Mouse (Mus musculus) CH12.LX (cell line): Measurements from ENCODE around the gene 1700057G04Rik. TPM values are rescaled to one million over a fixed set of nuclear protein-coding genes. Genes with fewer than 3 reads are reported as not detected.

Experiments used
- DNase-seq: peaks from one replicate; pipeline ENCODE4 v3.0.0-alpha.2; 2013; ENCODE audit errors: extremely low read depth
- H3K27ac ChIP-seq: 2 replicates; pipeline ENCODE4 v1.5.1; 2012; ENCODE audit warnings: low read depth, mild to moderate bottlenecking, control low read depth, moderate library complexity; ENCODE audit not compliant: insufficient read depth
- H3K27me3 ChIP-seq: replicated peaks from 2 replicates; pipeline ENCODE3; 2012; ENCODE audit warnings: inconsistent platforms
- H3K36me3 ChIP-seq, 2 experiments: replicated peaks in 1 of 2; 2 replicates each; pipeline versions ENCODE3 to v1.6.1; 2012; ENCODE audit warnings: inconsistent platforms in 1 of 2, low read length in 1 of 2, mild to moderate bottlenecking in 1 of 2, mixed read lengths in 1 of 2, moderate library complexity in 1 of 2; ENCODE audit not compliant: control insufficient read depth in 1 of 2, insufficient read depth in 1 of 2
- H3K4me1 ChIP-seq, 2 experiments: 2 replicates each; pipeline ENCODE4 v1.6.1; 2012; ENCODE audit warnings: inconsistent platforms in 1 of 2, moderate library complexity in 1 of 2; ENCODE audit not compliant: insufficient read depth in 2 of 2, control insufficient read depth in 1 of 2
- H3K4me2 ChIP-seq: 2 replicates; pipeline ENCODE4 v1.6.1; 2012; ENCODE audit warnings: low read depth, mild to moderate bottlenecking, control low read depth; ENCODE audit not compliant: poor library complexity, insufficient read depth, severe bottlenecking
- H3K4me3 ChIP-seq, 3 experiments: fragments of 150-350 bp in 1 of 3; sonication (generic) in 1 of 3; replicated peaks in 1 of 3; 2 replicates each; pipeline versions ENCODE3 to v1.5.1; 2011 to 2012; ENCODE audit warnings: low read depth in 2 of 3, low read length in 2 of 3, mild to moderate bottlenecking in 2 of 3, moderate library complexity in 2 of 3, control low read depth in 1 of 3, improper control_type of control experiment in 1 of 3, inconsistent platforms in 1 of 3, mixed read lengths in 1 of 3; ENCODE audit not compliant: poor library complexity in 1 of 3
- H3K79me2 ChIP-seq: replicated peaks from 2 replicates; pipeline ENCODE4 v1.6.1; 2012; ENCODE audit warnings: mild to moderate bottlenecking, moderate library complexity; ENCODE audit not compliant: control insufficient read depth, poor library complexity, insufficient read depth, severe bottlenecking; ENCODE audit errors: extremely low read depth
- H3K9ac ChIP-seq: 2 replicates; pipeline ENCODE4 v1.6.1; 2012; ENCODE audit warnings: low read depth, mild to moderate bottlenecking, control low read depth, moderate library complexity; ENCODE audit not compliant: insufficient read depth
- H3K9me3 ChIP-seq: replicated peaks from 2 replicates; pipeline ENCODE3; 2012; ENCODE audit warnings: low read length, inconsistent platforms, mixed read lengths
- BHLHE40 ChIP-seq: IDR thresholded peaks from 2 replicates; pipeline ENCODE4 v1.6.1; 2011; ENCODE audit warnings: mild to moderate bottlenecking, low read depth, low read length, improper control_type of control experiment
- CHD1 ChIP-seq: IDR thresholded peaks from 2 replicates; pipeline ENCODE4 v1.6.1; 2012; ENCODE audit warnings: low read depth, low read length, improper control_type of control experiment, inconsistent platforms
- CHD2 ChIP-seq: IDR thresholded peaks from 2 replicates; pipeline ENCODE4 v1.6.1; 2011; ENCODE audit warnings: low read length, improper control_type of control experiment
- E2F4 ChIP-seq: IDR thresholded peaks from 2 replicates; pipeline ENCODE4 v1.6.1; 2011; ENCODE audit warnings: low read depth, low read length, improper control_type of control experiment; ENCODE audit not compliant: insufficient replicate concordance
- ELF1 ChIP-seq: IDR thresholded peaks from 2 replicates; pipeline ENCODE4 v1.6.1; 2014; ENCODE audit warnings: low read depth, mild to moderate bottlenecking, inconsistent platforms, low read length, improper control_type of control experiment
- ETS1 ChIP-seq: conservative IDR thresholded peaks from 2 replicates; pipeline ENCODE4 v1.6.1; 2012; ENCODE audit warnings: low read depth, mild to moderate bottlenecking, inconsistent platforms, low read length, improper control_type of control experiment, moderate library complexity
- GABPA ChIP-seq: IDR thresholded peaks from 2 replicates; pipeline ENCODE4 v1.6.1; 2012; ENCODE audit warnings: low read depth, low read length, improper control_type of control experiment, inconsistent platforms; ENCODE audit not compliant: insufficient replicate concordance
- JUN ChIP-seq: IDR thresholded peaks from 2 replicates; pipeline ENCODE4 v1.6.1; 2011; ENCODE audit warnings: low read depth, mild to moderate bottlenecking, low read length, improper control_type of control experiment, moderate library complexity; ENCODE audit not compliant: insufficient read depth
- MEF2A ChIP-seq: IDR thresholded peaks from 2 replicates; pipeline ENCODE4 v1.6.1; 2014; ENCODE audit warnings: low read depth, mild to moderate bottlenecking, inconsistent platforms, low read length, improper control_type of control experiment, borderline replicate concordance
- MXI1 ChIP-seq: IDR thresholded peaks from 2 replicates; pipeline ENCODE4 v1.6.1; 2011; ENCODE audit warnings: mild to moderate bottlenecking, low read depth, low read length, improper control_type of control experiment
- NELFE ChIP-seq: IDR thresholded peaks from 2 replicates; pipeline ENCODE4 v1.6.1; 2011; ENCODE audit warnings: low read depth, low read length, improper control_type of control experiment
- NRF1 ChIP-seq: IDR thresholded peaks from 2 replicates; pipeline ENCODE4 v1.6.1; 2014; ENCODE audit warnings: low read depth, mild to moderate bottlenecking, inconsistent platforms, low read length, improper control_type of control experiment, moderate library complexity
- PAX5 ChIP-seq: IDR thresholded peaks from 2 replicates; pipeline ENCODE4 v1.6.1; 2012; ENCODE audit warnings: low read length, inconsistent platforms, mixed read lengths
- POLR2A ChIP-seq: IDR thresholded peaks from 2 replicates; pipeline ENCODE4 v1.6.1; 2011; ENCODE audit warnings: low read depth, mild to moderate bottlenecking, improper control_type of control experiment, low read length
- RAD21 ChIP-seq: IDR thresholded peaks from 2 replicates; pipeline ENCODE4 v1.6.1; 2011; ENCODE audit warnings: low read depth, mild to moderate bottlenecking, low read length, improper control_type of control experiment, moderate library complexity
- RCOR1 ChIP-seq: conservative IDR thresholded peaks from 2 replicates; pipeline ENCODE4 v1.6.1; 2012; ENCODE audit warnings: low read depth, mild to moderate bottlenecking, inconsistent platforms, low read length, improper control_type of control experiment
- USF2 ChIP-seq: conservative IDR thresholded peaks from 2 replicates; pipeline ENCODE4 v1.6.1; 2011; ENCODE audit warnings: low read depth, low read length, improper control_type of control experiment
- ZKSCAN1 ChIP-seq: IDR thresholded peaks from 2 replicates; pipeline ENCODE4 v1.6.1; 2012; ENCODE audit warnings: low read depth, inconsistent platforms, low read length, improper control_type of control experiment, borderline replicate concordance
- ZNF384 ChIP-seq: IDR thresholded peaks from 2 replicates; pipeline ENCODE4 v1.6.1; 2012; ENCODE audit warnings: low read depth, low read length, improper control_type of control experiment, inconsistent platforms
- dilution Hi-C: fragments of 300-500 bp; cut with MboI; formaldehyde crosslinking; loops from 2 replicates; pipeline ENCODE4 v1.14.3; 2020; ENCODE audit warnings: low sequenced_read_pairs; ENCODE audit not compliant: extremely low pct_unique_long_range_greater_than_20kb, extremely low pct_ligation_motif_present
- in situ Hi-C: fragments of 300-500 bp; cut with MboI; formaldehyde crosslinking; loops from 3 replicates; pipeline ENCODE4 v1.14.3; 2019; ENCODE audit warnings: low sequenced_read_pairs, low pct_ligation_motif_present, low pct_unique_long_range_greater_than_20kb, mixed read lengths
- polyA plus RNA-seq: library from polyadenylated mRNA; unstranded; fragments of >175 nt; gene quantifications from 2 replicates; pipeline ENCODE4 v1.2.1, GENCODE M21; 2012; ENCODE audit warnings: low read depth; ENCODE audit not compliant: insufficient read length
- total RNA-seq, 2 experiments: library from RNA; depleted of rRNA; stranded (reverse); fragments of 300-350 nt in 1 of 2; fragments of >200 nt in 1 of 2; gene quantifications; 2 replicates each; pipeline ENCODE4 v1.2.3; 2012 to 2014

Gene 1700057G04Rik
- total and polyA plus RNA-seq, 3 experiments = not detected

DNA sequence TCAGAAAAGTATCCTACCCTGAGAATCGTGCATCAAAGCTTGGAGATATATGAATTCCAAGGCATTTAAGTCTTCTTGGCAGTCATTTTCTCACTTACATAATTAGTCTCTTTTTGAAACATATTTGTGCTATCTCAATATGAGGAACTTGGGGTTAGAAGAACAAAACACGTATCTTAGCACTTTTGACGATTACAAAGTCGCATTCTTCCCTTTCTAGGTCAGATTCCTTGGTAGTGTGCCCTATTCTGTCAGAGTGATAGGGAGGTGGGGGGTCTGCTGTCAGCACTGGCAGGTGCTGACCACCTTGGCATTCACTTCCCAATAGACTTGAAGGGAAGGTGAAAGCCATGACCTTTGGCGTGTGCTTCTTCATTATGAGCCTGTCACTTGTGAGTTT is 93.5 kb downstream of the 1700057G04Rik start:
- no peak overlapping the region for H3K4me2 ChIP-seq

More for the DNA sequence above, 93.5 kb downstream of the 1700057G04Rik start:
- Histone ChIP-seq H3K27me3 (no peaks in the 10 kb centered on the region), H3K4me1 (no peaks in the 10 kb centered on the region), H3K27ac (no peak overlapping the region), H3K36me3 (no peaks in the 10 kb centered on the region), H3K79me2 (no peaks in the 10 kb centered on the region), H3K4me3 (no peak overlapping the region), H3K9me3 (no peaks in the 10 kb centered on the region), H3K9ac (no peak overlapping the region)
- dilution Hi-C loops (no loop called here), in situ Hi-C loops (no loop called here)
- no peak for DNase-seq
- TF ChIP-seq GABPA (no peak), NRF1 (no peak), POLR2A (no peak), RAD21 (no peak), PAX5 (no peak), ETS1 (no peak), E2F4 (no peak), ELF1 (no peak), MEF2A (no peak), ZKSCAN1 (no peak), JUN (no peak), RCOR1 (no peak), CHD2 (no peak), BHLHE40 (no peak), MXI1 (no peak), ZNF384 (no peak), USF2 (no peak), NELFE (no peak), CHD1 (no peak)

Other genes with a start within 250 kb of the 1700057G04Rik start
- gene Plscr5, start 116.4 kb upstream of the 1700057G04Rik start, total RNA-seq (2012; rRNA removed) = not detected in 2 replicates
- gene Plscr5, start 116.4 kb upstream of the 1700057G04Rik start, total RNA-seq (2014; rRNA removed) = not detected in 2 replicates
- not detected in 2 replicates for gene Plscr5, start 116.4 kb upstream of the 1700057G04Rik start, polyA plus RNA-seq
- gene Plscr1, start 59.6 kb upstream of the 1700057G04Rik start, total RNA-seq (2012; rRNA removed) = 206 and 403 TPM in 2 replicates
- gene Plscr1, start 59.6 kb upstream of the 1700057G04Rik start, total RNA-seq (2014; rRNA removed) = 489 and 502 TPM in 2 replicates
- 194 and 201 TPM in 2 replicates for gene Plscr1, start 59.6 kb upstream of the 1700057G04Rik start, polyA plus RNA-seq
- gene Plscr2, start 33.8 kb upstream of the 1700057G04Rik start, total RNA-seq (2012; rRNA removed) = 0.80 and 1.4 TPM in 2 replicates
- gene Plscr2, start 33.8 kb upstream of the 1700057G04Rik start, total RNA-seq (2014; rRNA removed) = 0.95 and 1.0 TPM in 2 replicates
- gene Plscr2, start 33.8 kb upstream of the 1700057G04Rik start, polyA plus RNA-seq = 0.55 and 0.91 TPM in 2 replicates
- not detected in 2 replicates for gene Plscr4, start 148.0 kb downstream of the 1700057G04Rik start, total RNA-seq (2012; rRNA removed)
- 0.07 TPM in 1 of 2 replicates, not detected in the other for gene Plscr4, start 148.0 kb downstream of the 1700057G04Rik start, total RNA-seq (2014; rRNA removed)
- 0.10 TPM in 1 of 2 replicates, not detected in the other for gene Plscr4, start 148.0 kb downstream of the 1700057G04Rik start, polyA plus RNA-seq
- not detected in 2 replicates for gene Plod2, start 232.8 kb downstream of the 1700057G04Rik start, total RNA-seq (2012; rRNA removed)
- not detected in 2 replicates for gene Plod2, start 232.8 kb downstream of the 1700057G04Rik start, total RNA-seq (2014; rRNA removed)
- gene Plod2, start 232.8 kb downstream of the 1700057G04Rik start, polyA plus RNA-seq = not detected in 2 replicates